Mouse (Mus musculus): ENCODE measurements around the gene Dennd2d. TPM values are rescaled to one million over a fixed set of nuclear protein-coding genes. Genes with fewer than 3 reads are reported as not detected.
A peak's percentile ranks its signal among the peaks of the same experiment; 100 is the strongest.

The Dennd2d gene
- polyA plus RNA-seq (2015; fragmentation: Nextera tagmentation; extraction: Ambion mirVana): 0.92 and 1.5 TPM in 2 replicates

- H3K4me1 ChIP-seq (ENCODE audit: control insufficient read depth, insufficient read depth, low read length): no peaks in the 10 kb centered on the region
- peak within 1 kb of the TSS; percentile 53 for H3K9ac ChIP-seq (ENCODE audit: low read depth, low read length)
- H3K4me3 ChIP-seq (ENCODE audit: low read depth, low read length): peak within 1 kb of the TSS; percentile 55
- ATAC-seq: peak; percentile 71
- H3K27me3 ChIP-seq (ENCODE audit: control insufficient read depth, insufficient read depth, low read depth, low read length): no peaks in the 10 kb centered on the region
- H3K36me3 ChIP-seq (ENCODE audit: control insufficient read depth, insufficient read depth, low read length): no peaks in the 10 kb centered on the region
- no peak within 1 kb of the TSS for H3K27ac ChIP-seq (ENCODE audit: low read length)
- WGBS: 1% methylated on average over 42 of the region's 44 CpGs
- H3K9me3 ChIP-seq (replicated peaks; ENCODE audit: control insufficient read depth, low read length, poor library complexity, severe bottlenecking): no peaks in the 10 kb centered on the region
- H3K4me2 ChIP-seq (ENCODE audit: low read length): peak within 1 kb of the TSS; percentile 92
These were observed at the start of gene Dennd2d for GRCm38 (mm10) chr3:106482281-106483081. Gene Dennd2d (plus strand): TSS chr3:106482405.

GRCm38 (mm10) chr3:106448571-106448970 lies 33.6 kb upstream of the Dennd2d start:
- Histone ChIP-seq H3K4me1 (ENCODE audit: control insufficient read depth, insufficient read depth, low read length) (no peaks in the 10 kb centered on the region), H3K9me3 (replicated peaks; ENCODE audit: control insufficient read depth, low read length, poor library complexity, severe bottlenecking) (no peaks in the 10 kb centered on the region), H3K27ac (ENCODE audit: low read length) (no peak overlapping the region), H3K4me2 (ENCODE audit: low read length) (no peak overlapping the region), H3K36me3 (ENCODE audit: control insufficient read depth, insufficient read depth, low read length) (no peaks in the 10 kb centered on the region), H3K27me3 (ENCODE audit: control insufficient read depth, insufficient read depth, low read depth, low read length) (no peaks in the 10 kb centered on the region), H3K4me3 (ENCODE audit: low read depth, low read length) (no peak overlapping the region), H3K9ac (ENCODE audit: low read depth, low read length) (no peak overlapping the region)
- ATAC-seq: peak; percentile 90

GRCm38 (mm10) chr3:106448995-106449394 lies 33.2 kb upstream of the Dennd2d start:
- Histone ChIP-seq H3K4me2 (ENCODE audit: low read length) (no peak overlapping the region), H3K4me3 (ENCODE audit: low read depth, low read length) (no peak overlapping the region), H3K4me1 (ENCODE audit: control insufficient read depth, insufficient read depth, low read length) (no peaks in the 10 kb centered on the region), H3K27me3 (ENCODE audit: control insufficient read depth, insufficient read depth, low read depth, low read length) (no peaks in the 10 kb centered on the region), H3K9me3 (replicated peaks; ENCODE audit: control insufficient read depth, low read length, poor library complexity, severe bottlenecking) (no peaks in the 10 kb centered on the region), H3K9ac (ENCODE audit: low read depth, low read length) (no peak overlapping the region), H3K27ac (ENCODE audit: low read length) (no peak overlapping the region), H3K36me3 (ENCODE audit: control insufficient read depth, insufficient read depth, low read length) (no peaks in the 10 kb centered on the region)
- no peak for ATAC-seq

GRCm38 (mm10) chr3:106449567-106449966 lies 32.6 kb upstream of the Dennd2d start:
- Histone ChIP-seq H3K9me3 (replicated peaks; ENCODE audit: control insufficient read depth, low read length, poor library complexity, severe bottlenecking) (no peaks in the 10 kb centered on the region), H3K4me3 (ENCODE audit: low read depth, low read length) (no peak overlapping the region), H3K36me3 (ENCODE audit: control insufficient read depth, insufficient read depth, low read length) (no peaks in the 10 kb centered on the region), H3K4me1 (ENCODE audit: control insufficient read depth, insufficient read depth, low read length) (no peaks in the 10 kb centered on the region), H3K27ac (ENCODE audit: low read length) (no peak overlapping the region), H3K9ac (ENCODE audit: low read depth, low read length) (no peak overlapping the region), H3K27me3 (ENCODE audit: control insufficient read depth, insufficient read depth, low read depth, low read length) (no peaks in the 10 kb centered on the region), H3K4me2 (ENCODE audit: low read length) (no peak overlapping the region)
- 86% methylated on average over 4 of the region's 4 CpGs for WGBS
- no peak for ATAC-seq

GRCm38 (mm10) chr3:106452616-106453015 lies 29.6 kb upstream of the Dennd2d start:
- no peak overlapping the region for H3K4me3 ChIP-seq (ENCODE audit: low read depth, low read length)
- H3K4me1 ChIP-seq (ENCODE audit: control insufficient read depth, insufficient read depth, low read length): no peaks in the 10 kb centered on the region
- WGBS: 82% methylated on average over 4 of the region's 4 CpGs
- H3K27ac ChIP-seq (ENCODE audit: low read length): no peak overlapping the region
- H3K27me3 ChIP-seq (ENCODE audit: control insufficient read depth, insufficient read depth, low read depth, low read length): no peaks in the 10 kb centered on the region
- H3K4me2 ChIP-seq (ENCODE audit: low read length): no peak overlapping the region
- ATAC-seq: no peak
- no peak overlapping the region for H3K9ac ChIP-seq (ENCODE audit: low read depth, low read length)
- H3K36me3 ChIP-seq (ENCODE audit: control insufficient read depth, insufficient read depth, low read length): no peaks in the 10 kb centered on the region
- no peaks in the 10 kb centered on the region for H3K9me3 ChIP-seq (replicated peaks; ENCODE audit: control insufficient read depth, low read length, poor library complexity, severe bottlenecking)

- H3K4me3 ChIP-seq (ENCODE audit: low read depth, low read length): no peak overlapping the region
- WGBS: 85% methylated on average over 2 of the region's 2 CpGs
- H3K4me1 ChIP-seq (ENCODE audit: control insufficient read depth, insufficient read depth, low read length): no peaks in the 10 kb centered on the region
- no peak overlapping the region for H3K9ac ChIP-seq (ENCODE audit: low read depth, low read length)
- H3K9me3 ChIP-seq (replicated peaks; ENCODE audit: control insufficient read depth, low read length, poor library complexity, severe bottlenecking): no peaks in the 10 kb centered on the region
- H3K27me3 ChIP-seq (ENCODE audit: control insufficient read depth, insufficient read depth, low read depth, low read length): no peaks in the 10 kb centered on the region
- no peaks in the 10 kb centered on the region for H3K36me3 ChIP-seq (ENCODE audit: control insufficient read depth, insufficient read depth, low read length)
- H3K4me2 ChIP-seq (ENCODE audit: low read length): no peak overlapping the region
- H3K27ac ChIP-seq (ENCODE audit: low read length): no peak overlapping the region
- no peak for ATAC-seq
These were observed 24.8 kb upstream of the Dennd2d start for GRCm38 (mm10) chr3:106457298-106457869.

- ATAC-seq: no peak
- Histone ChIP-seq H3K27ac (ENCODE audit: low read length) (no peak overlapping the region), H3K4me2 (ENCODE audit: low read length) (no peak overlapping the region), H3K9ac (ENCODE audit: low read depth, low read length) (no peak overlapping the region), H3K4me1 (ENCODE audit: control insufficient read depth, insufficient read depth, low read length) (no peaks in the 10 kb centered on the region), H3K9me3 (replicated peaks; ENCODE audit: control insufficient read depth, low read length, poor library complexity, severe bottlenecking) (no peaks in the 10 kb centered on the region), H3K27me3 (ENCODE audit: control insufficient read depth, insufficient read depth, low read depth, low read length) (no peaks in the 10 kb centered on the region), H3K4me3 (ENCODE audit: low read depth, low read length) (no peak overlapping the region), H3K36me3 (ENCODE audit: control insufficient read depth, insufficient read depth, low read length) (no peaks in the 10 kb centered on the region)
- 89% methylated on average over 2 of the region's 2 CpGs for WGBS
These were observed 20.1 kb upstream of the Dennd2d start for GRCm38 (mm10) chr3:106462059-106462470.

GRCm38 (mm10) chr3:106462493-106462892 lies 19.7 kb upstream of the Dennd2d start:
- 75% methylated on average over 3 of the region's 3 CpGs for whole genome bisulfite sequencing
- no peak for ATAC-seq

GRCm38 (mm10) chr3:106464750-106465149 lies 17.5 kb upstream of the Dennd2d start:
- Histone ChIP-seq H3K4me1 (ENCODE audit: control insufficient read depth, insufficient read depth, low read length) (no peaks in the 10 kb centered on the region), H3K9me3 (replicated peaks; ENCODE audit: control insufficient read depth, low read length, poor library complexity, severe bottlenecking) (no peaks in the 10 kb centered on the region), H3K27ac (ENCODE audit: low read length) (no peak overlapping the region), H3K36me3 (ENCODE audit: control insufficient read depth, insufficient read depth, low read length) (no peaks in the 10 kb centered on the region), H3K27me3 (ENCODE audit: control insufficient read depth, insufficient read depth, low read depth, low read length) (no peaks in the 10 kb centered on the region), H3K9ac (ENCODE audit: low read depth, low read length) (no peak overlapping the region), H3K4me2 (ENCODE audit: low read length) (no peak overlapping the region), H3K4me3 (ENCODE audit: low read depth, low read length) (no peak overlapping the region)
- ATAC-seq: no peak
- 89% methylated on average over 1 of the region's 1 CpGs for WGBS

More at GRCm38 (mm10) chr3:106462493-106462892, 19.7 kb upstream of the Dennd2d start:
- Histone ChIP-seq H3K4me1 (ENCODE audit: control insufficient read depth, insufficient read depth, low read length) (no peaks in the 10 kb centered on the region), H3K9me3 (replicated peaks; ENCODE audit: control insufficient read depth, low read length, poor library complexity, severe bottlenecking) (no peaks in the 10 kb centered on the region), H3K27ac (ENCODE audit: low read length) (no peak overlapping the region), H3K4me3 (ENCODE audit: low read depth, low read length) (no peak overlapping the region), H3K36me3 (ENCODE audit: control insufficient read depth, insufficient read depth, low read length) (no peaks in the 10 kb centered on the region), H3K4me2 (ENCODE audit: low read length) (no peak overlapping the region), H3K9ac (ENCODE audit: low read depth, low read length) (no peak overlapping the region), H3K27me3 (ENCODE audit: control insufficient read depth, insufficient read depth, low read depth, low read length) (no peaks in the 10 kb centered on the region)

Data from midbrain, embryonic 16.5 days (tissue).